Mouse (Mus musculus) lung, postnatal 4 days (tissue): Measurements from ENCODE around the gene Xdh.
"Not testable (repeated sequence)": the region's sequence is repeated elsewhere in the genome, so short reads cannot be mapped to it uniquely, and the experiment has no call there.

Experiments used
- DNase-seq, 2 experiments: peaks; one replicate each; pipeline ENCODE4 v3.0.0; 2021

The Xdh gene

GRCm38 (mm10) chr17:73879262-73879916, 70.6 kb downstream of the Xdh start:
- no peak for DNase-seq

- DNase-seq, result no peak
Observed at GRCm38 (mm10) chr17:73875674-73876073, 74.3 kb downstream of the Xdh start.

- DNase-seq, result no peak
Observed at GRCm38 (mm10) chr17:73875268-73875667, 74.7 kb downstream of the Xdh start.

GRCm38 (mm10) chr17:73870956-73871605, 78.9 kb downstream of the Xdh start:
- no peak for DNase-seq

GRCm38 (mm10) chr17:73869008-73869685, 80.8 kb downstream of the Xdh start:
- no peak for DNase-seq

- no peak for DNase-seq
Observed at GRCm38 (mm10) chr17:73853717-73854116, 96.3 kb downstream of the Xdh start.

- DNase-seq, result no peak
Observed at GRCm38 (mm10) chr17:73853041-73853440, 97.0 kb downstream of the Xdh start.

GRCm38 (mm10) chr17:73847399-73847798, 102.6 kb downstream of the Xdh start:
- no peak for DNase-seq

GRCm38 (mm10) chr17:73845632-73846031, 104.4 kb downstream of the Xdh start:
- DNase-seq, result no peak

- no peak for DNase-seq
Observed at GRCm38 (mm10) chr17:73842963-73843362, 107.0 kb downstream of the Xdh start.

- not testable (repeated sequence) for DNase-seq
Observed at GRCm38 (mm10) chr17:73839876-73840275, 110.1 kb downstream of the Xdh start.

GRCm38 (mm10) chr17:73839086-73839835, 110.7 kb downstream of the Xdh start:
- DNase-seq, result no peak

GRCm38 (mm10) chr17:73837244-73837643, 112.8 kb downstream of the Xdh start:
- DNase-seq, result no peak

GRCm38 (mm10) chr17:73836601-73837000, 113.4 kb downstream of the Xdh start:
- DNase-seq, result peak in 1 of 2 experiments; percentile 71
